In the genomic region with DNA sequence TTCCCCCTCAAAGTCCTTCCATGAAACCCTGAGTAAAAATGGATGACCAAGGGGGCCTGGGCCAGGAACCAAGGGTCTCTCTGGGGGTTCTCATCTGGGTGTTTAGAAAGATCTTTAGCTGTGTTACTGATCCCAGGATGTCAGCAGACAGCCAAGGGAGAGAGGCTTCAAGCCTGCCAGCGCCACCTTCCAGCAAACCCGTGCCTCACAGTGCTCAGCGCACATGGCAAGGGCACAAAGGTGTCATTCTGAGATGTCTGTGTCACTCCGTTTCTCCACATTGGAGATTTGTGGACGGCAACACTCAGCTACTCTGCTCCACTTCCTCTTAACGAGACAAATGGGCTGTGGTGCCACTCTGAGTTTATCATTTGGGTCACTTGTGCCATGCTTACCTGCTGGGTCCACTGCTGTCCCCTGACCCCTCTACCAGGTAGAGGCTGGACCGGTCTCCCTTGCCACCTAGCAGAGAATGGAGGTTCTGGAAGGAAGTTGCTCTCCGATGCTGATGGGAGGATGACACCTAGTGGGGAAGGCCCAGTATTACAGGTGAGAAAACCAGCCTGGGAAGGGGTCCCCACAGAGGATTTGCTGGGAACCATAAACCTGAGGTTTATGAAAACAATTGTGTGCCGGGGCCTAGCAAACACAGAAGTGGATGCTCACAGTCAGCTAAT, we compare ENCODE assay signal across 8 mouse cellular contexts. TPM values are rescaled to one million over a fixed set of nuclear protein-coding genes. Genes with fewer than 3 reads are reported as not detected.
DNase-seq lines count a peak whose midpoint lies in the region; ATAC-seq lines count a peak whose summit lies in the region.

No protein-coding gene starts in this region.

- peak; percentile 71 to 79 for DNase-seq in heart, postnatal 10 days
- DNase-seq in 416B (ENCODE audit: low read depth) (peak; percentile 59), NIH3T3 (ENCODE audit: low read depth) (peak; percentile 81)
- peak; percentile 76 for DNase-seq in embryo, embryonic 10 days (ENCODE audit: low spot score)
- peak; percentile 45 to 65 for DNase-seq in left cerebral cortex, postnatal 10 days (ENCODE audit: extremely low spot score in 1 of 2, low spot score in 2 of 2)

- intact Hi-C loops in heart, postnatal 10 days (cut with DNase I) = loop anchor here (1.0 to 5.0 kb wide), 3 partner anchors 76 to 192 kb away; no protein-coding TSS in a partner anchor
- intact Hi-C loops in left cerebral cortex, postnatal 10 days (cut with DNase I) = loop anchor here (1.0 to 5.0 kb wide), 2 partner anchors 169 to 191 kb away; no protein-coding TSS in a partner anchor

- no peaks in the 10 kb centered on the region for H3K9me3 ChIP-seq in heart, embryonic 12.5 days (replicated peaks)
- H3K9me3 ChIP-seq in neural tube, embryonic 12.5 days = no peaks in the 10 kb centered on the region

- H3K27me3 ChIP-seq in heart, embryonic 12.5 days (replicated peaks) = no peaks in the 10 kb centered on the region
- H3K27me3 ChIP-seq in neural tube, embryonic 12.5 days (replicated peaks) = no peaks in the 10 kb centered on the region

- no peak overlapping the region for H3K9ac ChIP-seq in heart, embryonic 12.5 days
- H3K9ac ChIP-seq in neural tube, embryonic 12.5 days = no peak overlapping the region

- no peak for ATAC-seq in heart, embryonic 12.5 days (ENCODE audit: insufficient number of reproducible peaks, low FRiP score)
- ATAC-seq in neural tube, embryonic 12.5 days (ENCODE audit: low FRiP score, low read depth) = 0 out of 2 replicates have a peak, but pooled peaks have one; percentile 17
- no peak for ATAC-seq in erythroid progenitor cell, adult 5-6 weeks (replicated peaks; ENCODE audit: low FRiP score, poor library complexity, severe bottlenecking)

- peaks cover 54% of the 10 kb centered on the region for H3K36me3 ChIP-seq in heart, embryonic 12.5 days
- no peaks in the 10 kb centered on the region for H3K36me3 ChIP-seq in neural tube, embryonic 12.5 days

- H3K27ac ChIP-seq in heart, embryonic 12.5 days (ENCODE audit: poor library complexity, severe bottlenecking) = no peak overlapping the region
- no peak overlapping the region for H3K27ac ChIP-seq in neural tube, embryonic 12.5 days

- peaks cover 52% of the 10 kb centered on the region for H3K4me1 ChIP-seq in heart, embryonic 12.5 days (replicated peaks)
- peaks cover 48% of the 10 kb centered on the region for H3K4me1 ChIP-seq in neural tube, embryonic 12.5 days

- H3K4me3 ChIP-seq in heart, embryonic 12.5 days = no peak overlapping the region
- H3K4me3 ChIP-seq in neural tube, embryonic 12.5 days = no peak overlapping the region

- 53% methylated on average over 9 of the region's 9 CpGs for WGBS in heart, embryonic 12.5 days
- 52% methylated on average over 9 of the region's 9 CpGs for WGBS in neural tube, embryonic 12.5 days

- no peak overlapping the region for H3K4me2 ChIP-seq in heart, embryonic 12.5 days
- H3K4me2 ChIP-seq in neural tube, embryonic 12.5 days (replicated peaks) = no peak overlapping the region

RNA-seq across cellular contexts. Expression of a gene that starts 26.2 kb away (rescaled TPM):
- 10 to 100 TPM; 53.6 to 56.7 TPM for total RNA-seq in heart, postnatal 10 days (2021)
- 9.0 and 9.6 TPM in 2 replicates for polyA plus RNA-seq in heart, embryonic 12.5 days (2016; fragmentation: Nextera tagmentation; extraction: Ambion mirVana)
- 1 to 10 TPM; 5.4 TPM for total RNA-seq in left cerebral cortex, postnatal 10 days (2021)
- 6.7 and 8.1 TPM in 2 replicates for polyA plus RNA-seq in neural tube, embryonic 12.5 days (2016; fragmentation: Nextera tagmentation; extraction: Ambion mirVana)
- total RNA-seq in erythroid progenitor cell, adult 5-6 weeks (2015; ENCODE audit: low replicate concordance) = not detected in 2 replicates
- not detected in 2 replicates for total RNA-seq in erythroid progenitor cell, adult 5-6 weeks (2017; ENCODE audit: low replicate concordance)

RNA-seq across cellular contexts. Expression of a gene that starts 59.5 kb away (rescaled TPM):
- total RNA-seq in heart, postnatal 10 days (2021) = 10 to 100 TPM; 46.2 to 50.5 TPM
- 62.1 and 69.5 TPM in 2 replicates for polyA plus RNA-seq in heart, embryonic 12.5 days (2016; fragmentation: Nextera tagmentation; extraction: Ambion mirVana)
- total RNA-seq in left cerebral cortex, postnatal 10 days (2021) = 10 to 100 TPM; 83.3 to 89.1 TPM
- 129 and 131 TPM in 2 replicates for polyA plus RNA-seq in neural tube, embryonic 12.5 days (2016; fragmentation: Nextera tagmentation; extraction: Ambion mirVana)
- 5.0 and 5.4 TPM in 2 replicates for total RNA-seq in erythroid progenitor cell, adult 5-6 weeks (2015; ENCODE audit: low replicate concordance)
- total RNA-seq in erythroid progenitor cell, adult 5-6 weeks (2017; ENCODE audit: low replicate concordance) = 1.8 and 3.3 TPM in 2 replicates

Comparison
In these comparisons a context has a peak if more than half of its experiments do, and no peak if none do; other contexts are left out.
1. RNA of a gene that starts 26.2 kb away (total RNA-seq): 53.6 to 56.7 TPM in heart, postnatal 10 days; 5.4 TPM in left cerebral cortex, postnatal 10 days and not detected in erythroid progenitor cell, adult 5-6 weeks; every median in the first group is over 4 times any median in the second.
2. RNA of a gene that starts 59.5 kb away (total RNA-seq): 83.3 to 89.1 TPM in left cerebral cortex, postnatal 10 days and 46.2 to 50.5 TPM in heart, postnatal 10 days; 1.8 to 5.4 TPM in erythroid progenitor cell, adult 5-6 weeks; every median in the first group is over 4 times any median in the second.
3. Peak in every context shown above with its lines, with median percentiles within 50 percentile points of each other: DNase-seq.